Mouse (Mus musculus) heart, postnatal 10 days (tissue): ENCODE data around the gene Cyp17a1. TPM values are rescaled to one million over a fixed set of nuclear protein-coding genes. Genes with fewer than 3 reads are reported as not detected.

Source experiments
- DNase-seq, 2 experiments: peaks; one replicate each; pipeline ENCODE4 v3.0.0; 2021
- intact Hi-C: fragments of 180-260 bp; cut with DNase I; formaldehyde crosslinking; loops from one replicate; pipeline ENCODE4 v1.15.1; 2025
- total RNA-seq, 2 experiments: library from RNA; stranded (reverse); gene quantifications; 2 replicates each; pipeline ENCODE4 v1.2.3; 2021

Gene Cyp17a1
- total RNA-seq, 2 experiments from 2014 or later = not detected

DNA sequence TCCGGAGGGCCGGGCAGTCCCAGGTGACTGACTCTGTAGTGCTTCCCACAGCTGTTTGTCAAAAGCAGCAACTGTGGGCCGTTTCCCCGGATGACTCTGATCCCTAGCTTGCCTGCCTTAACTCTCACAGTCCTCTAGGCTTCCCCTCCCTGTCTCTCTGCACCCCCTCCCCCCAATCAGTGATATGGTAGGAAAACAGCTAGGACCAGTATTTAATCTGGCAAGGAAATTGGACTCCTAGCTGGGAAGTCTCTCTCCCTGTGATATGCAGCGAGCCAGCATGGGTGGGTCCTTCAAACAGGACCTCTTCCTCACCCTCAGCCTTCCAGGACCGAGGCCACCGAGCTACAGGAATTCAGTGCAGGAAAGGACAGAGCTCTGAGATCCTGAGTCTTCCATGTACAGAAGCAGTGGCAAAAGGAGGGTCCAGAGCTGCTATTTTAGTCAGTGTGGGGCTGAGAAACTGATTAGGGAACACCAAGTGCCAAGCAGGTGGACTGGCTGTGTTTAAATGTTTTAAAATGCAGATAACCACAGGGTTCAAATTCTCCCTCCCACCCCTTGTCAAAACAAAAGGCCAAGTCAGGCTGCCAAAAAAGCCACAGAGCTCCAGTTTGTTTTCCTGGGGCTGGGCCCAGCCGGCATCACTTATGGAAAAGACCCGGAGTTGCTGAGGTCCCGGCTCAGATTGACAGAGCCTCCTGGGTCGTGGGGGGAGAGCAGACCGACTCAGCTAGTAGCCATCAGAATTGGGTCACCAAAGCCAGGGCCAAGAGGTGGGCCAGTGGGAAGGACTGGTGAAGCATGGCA is 28.0 kb downstream of the Cyp17a1 start:
- peak; percentile 84 to 88 for DNase-seq
- intact Hi-C loops = loop anchor here (2.0 kb wide), 2 partner anchors 22 to 44 kb away; no protein-coding TSS in a partner anchor

DNA sequence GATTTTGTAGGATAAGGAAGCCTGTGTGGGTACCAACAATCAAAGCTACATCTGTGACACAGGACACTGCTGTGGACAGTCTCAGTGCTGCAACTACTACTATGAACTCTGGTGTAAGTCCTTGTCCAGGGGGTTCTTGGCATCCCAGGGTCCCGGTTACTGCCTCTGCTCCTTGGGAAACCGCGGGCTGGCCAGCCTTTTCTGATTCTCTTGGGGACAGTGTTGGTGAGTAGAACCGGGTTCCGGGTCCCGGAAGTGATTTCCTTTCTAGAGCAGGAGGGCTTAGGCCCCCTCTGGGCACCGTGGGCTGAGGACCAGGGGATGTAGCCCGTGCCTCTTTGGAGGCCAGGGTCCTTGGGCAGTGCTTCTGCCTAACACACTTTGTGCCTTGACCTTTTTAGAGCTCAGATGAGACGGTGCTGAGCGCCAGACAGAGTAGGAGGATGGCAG is 28.6 kb downstream of the Cyp17a1 start:
- DNase-seq = peak in 1 of 2 experiments; percentile 55

GRCm38 (mm10) chr19:46643236-46643635 is 29.7 kb downstream of the Cyp17a1 start:
- intact Hi-C loops = no loop called here

More for the DNA sequence above, 28.6 kb downstream of the Cyp17a1 start:
- intact Hi-C loops = loop anchor here (2.0 kb wide), 2 partner anchors 22 to 44 kb away; no protein-coding TSS in a partner anchor

GRCm38 (mm10) chr19:46642136-46642753 is 30.7 kb downstream of the Cyp17a1 start:
- DNase-seq = peak in 1 of 2 experiments; percentile 57
- intact Hi-C loops = no loop called here

More at GRCm38 (mm10) chr19:46643236-46643635, 29.7 kb downstream of the Cyp17a1 start:
- peak; percentile 51 to 67 for DNase-seq

DNA sequence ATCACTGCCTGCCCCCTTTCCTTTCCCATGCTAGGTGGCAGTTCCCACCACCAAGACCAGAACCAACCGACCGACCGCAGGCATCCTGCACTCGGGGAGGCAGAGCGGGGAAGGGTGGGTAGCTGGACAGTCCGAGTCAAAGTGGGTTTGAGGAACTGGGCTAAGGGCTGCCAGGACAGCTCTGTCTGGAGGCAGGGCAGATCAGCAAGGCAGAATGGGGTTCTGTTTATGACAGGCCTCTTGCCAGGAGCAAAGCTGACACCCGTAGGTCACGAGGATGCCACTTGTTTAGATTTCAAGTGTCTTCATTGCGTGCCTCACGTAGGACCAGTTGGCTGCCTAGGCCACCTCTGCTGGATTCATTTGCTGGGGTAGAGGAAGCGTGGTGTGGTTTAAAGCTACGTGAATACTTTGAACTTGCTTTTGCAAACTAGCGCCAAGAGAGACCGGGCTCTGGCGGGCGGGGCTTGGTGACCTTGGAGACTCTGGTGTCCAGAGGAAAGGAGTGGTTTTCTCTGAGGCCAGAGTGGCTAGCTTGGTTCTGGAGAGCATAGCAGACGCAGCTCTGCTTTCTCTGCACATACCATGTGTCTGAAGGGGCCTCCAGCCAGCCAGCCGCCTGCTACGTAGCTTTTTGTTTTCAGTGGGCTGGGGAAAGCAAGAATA is 31.4 kb downstream of the Cyp17a1 start:
- intact Hi-C loops = no loop called here
- peak; percentile 83 to 84 for DNase-seq

DNA sequence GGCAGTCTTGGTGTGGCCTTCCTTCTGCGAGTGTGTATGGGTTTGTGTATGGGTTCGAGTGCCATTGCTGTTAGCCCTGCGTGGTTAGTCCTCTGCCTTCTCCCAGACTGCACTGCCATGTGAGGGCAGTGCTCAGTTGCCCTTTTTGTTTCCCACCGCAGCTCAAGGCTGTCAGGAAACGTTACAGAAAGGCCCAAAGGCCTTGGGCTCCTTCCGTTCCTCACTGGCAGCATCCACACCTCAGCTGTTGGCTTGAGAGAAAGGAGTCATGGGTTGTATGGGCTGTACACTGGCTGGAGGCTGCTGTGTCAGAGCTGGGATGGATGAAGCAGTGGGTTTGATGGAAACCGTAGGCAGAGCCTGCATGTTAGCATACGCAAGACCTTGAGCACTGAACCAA is 32.2 kb downstream of the Cyp17a1 start:
- DNase-seq = no peak
- intact Hi-C loops = no loop called here

- intact Hi-C loops = no loop called here
- no peak for DNase-seq
Measured at GRCm38 (mm10) chr19:46639496-46639895, 33.5 kb downstream of the Cyp17a1 start.

- intact Hi-C loops = no loop called here
- DNase-seq = no peak
Measured at GRCm38 (mm10) chr19:46639053-46639452, 33.9 kb downstream of the Cyp17a1 start.

DNA sequence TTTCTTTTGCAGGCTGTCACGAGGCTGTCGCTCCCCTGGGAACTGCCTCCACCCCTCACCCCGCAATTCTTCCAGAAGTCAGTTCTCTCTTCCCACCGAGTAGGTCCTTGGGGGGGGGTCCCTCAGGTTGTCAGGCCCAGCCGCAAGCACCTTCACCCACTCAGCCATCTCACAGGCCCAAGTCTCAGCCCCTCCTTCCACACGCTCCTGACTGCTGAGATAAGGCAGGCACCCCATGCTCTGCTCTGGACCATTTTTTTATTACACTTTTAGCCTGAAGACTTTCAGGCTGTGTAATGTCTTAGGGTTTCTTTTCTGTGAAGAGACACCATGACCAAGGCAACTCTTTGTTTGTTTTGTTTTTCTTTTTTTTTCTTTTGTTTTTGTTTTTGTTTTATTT is 35.4 kb downstream of the Cyp17a1 start:
- intact Hi-C loops = no loop called here
- no peak for DNase-seq

- intact Hi-C loops = no loop called here
- DNase-seq = no peak
Measured at GRCm38 (mm10) chr19:46635766-46636165, 37.2 kb downstream of the Cyp17a1 start.

DNA sequence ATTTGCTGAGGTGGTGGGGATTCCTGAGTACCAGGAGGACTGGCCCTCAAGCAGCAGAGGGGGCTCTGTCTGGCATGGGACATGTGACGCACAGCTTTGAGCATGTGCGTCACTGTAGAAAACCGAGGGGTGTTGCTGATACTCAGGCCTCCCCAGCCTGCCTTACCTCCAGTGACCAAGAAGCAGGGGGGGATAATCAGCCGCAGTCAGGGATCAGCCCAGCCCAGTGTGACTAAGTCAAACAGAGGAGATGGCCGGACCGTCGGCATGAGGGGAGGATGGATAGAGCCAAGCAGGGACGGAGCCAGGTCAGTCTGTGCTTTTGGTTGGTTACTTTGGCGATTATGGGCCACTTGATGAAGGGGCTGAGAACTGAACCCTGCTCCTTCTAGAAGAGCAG is 41.3 kb downstream of the Cyp17a1 start:
- intact Hi-C loops = no loop called here

GRCm38 (mm10) chr19:46629807-46630206 is 43.2 kb downstream of the Cyp17a1 start:
- intact Hi-C loops = no loop called here
- no peak for DNase-seq

More for the DNA sequence above, 41.3 kb downstream of the Cyp17a1 start:
- DNase-seq = no peak

- DNase-seq = no peak
- intact Hi-C loops = no loop called here
Measured at GRCm38 (mm10) chr19:46628403-46628802, 44.6 kb downstream of the Cyp17a1 start.

GRCm38 (mm10) chr19:46625519-46625918 is 47.5 kb downstream of the Cyp17a1 start:
- intact Hi-C loops = no loop called here
- no peak for DNase-seq

GRCm38 (mm10) chr19:46625015-46625414 is 48.0 kb downstream of the Cyp17a1 start:
- no peak for DNase-seq
- intact Hi-C loops = no loop called here

- peak; percentile 79 to 88 for DNase-seq
- intact Hi-C loops = loop anchor here (2.0 kb wide), 2 partner anchors 21 to 25 kb away; partner anchors contain the start of gene Wbp1l
Measured at GRCm38 (mm10) chr19:46623790-46624772, 48.9 kb downstream of the Cyp17a1 start.

DNA sequence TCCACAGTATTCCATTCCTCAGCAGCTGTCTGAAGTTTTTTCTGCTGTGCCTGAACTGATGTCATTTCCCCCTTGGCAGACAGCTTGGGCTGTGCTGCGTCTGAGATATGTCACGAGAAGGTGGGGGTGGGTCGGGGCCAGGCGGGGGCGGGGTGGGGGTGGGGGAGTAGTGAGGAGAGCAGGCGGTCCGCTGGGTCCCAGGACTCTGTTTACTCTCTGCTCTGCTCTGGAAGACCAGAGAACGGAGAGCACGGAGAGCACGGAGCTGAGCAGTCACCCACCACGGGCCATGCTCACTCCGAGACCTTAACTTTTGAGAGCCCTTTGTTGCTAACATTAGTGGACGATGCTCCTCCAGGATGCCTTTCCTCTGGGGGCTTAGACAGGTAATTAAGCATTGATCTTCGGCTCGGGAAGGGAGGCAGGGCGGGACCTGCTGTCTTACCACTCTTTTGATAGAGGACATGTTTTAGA is 49.7 kb downstream of the Cyp17a1 start:
- intact Hi-C loops = loop anchor here (2.0 kb wide), 2 partner anchors 22 to 24 kb away; partner anchors contain the start of gene Wbp1l
- peak; percentile 78 to 84 for DNase-seq

DNA sequence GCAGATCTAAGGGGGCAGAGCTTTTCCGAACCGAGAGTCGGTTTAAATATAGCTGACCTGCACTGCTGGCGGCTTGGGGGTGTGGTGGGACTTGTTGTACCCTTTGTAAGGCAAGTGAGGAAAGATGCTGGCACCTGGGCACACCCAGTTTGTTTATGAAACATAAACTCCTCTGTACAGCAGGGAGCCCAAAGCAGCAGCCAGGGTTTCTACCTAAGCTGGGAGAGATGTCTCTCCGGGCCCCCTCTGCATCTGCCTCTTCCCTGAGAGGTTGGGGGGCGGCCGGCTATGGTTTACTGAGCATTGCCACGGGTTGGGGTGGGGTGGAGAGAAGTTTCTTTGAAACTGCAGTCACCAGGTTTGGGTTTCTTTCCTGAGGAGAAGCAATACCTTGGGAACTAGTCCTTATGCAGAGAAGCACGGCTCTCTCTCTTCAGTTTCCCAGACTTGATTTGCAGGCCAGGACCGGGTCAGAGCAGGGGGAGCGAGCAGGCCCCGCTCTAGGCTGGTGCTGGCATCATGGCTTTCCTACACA is 50.2 kb downstream of the Cyp17a1 start:
- no peak for DNase-seq
- intact Hi-C loops = loop anchor here (2.0 kb wide), 2 partner anchors 22 to 24 kb away; partner anchors contain the start of gene Wbp1l
